Mouse (Mus musculus) liver, adult 2 months (tissue): ENCODE results near the gene Lrrc41.

ENCODE experiments used
- CTCF ChIP-seq: fragments of 200-500 bp; IDR thresholded peaks from 2 replicates; pipeline ENCODE4 v1.5.1; 2011; ENCODE audit warnings: low read depth, low read length, control low read depth
- POLR2A ChIP-seq: fragments of 200-500 bp; IDR thresholded peaks from 2 replicates; pipeline ENCODE4 v1.6.1; 2011; ENCODE audit warnings: low read length, control low read depth; ENCODE audit not compliant: insufficient read depth; ENCODE audit errors: extremely low read depth

- TF ChIP-seq CTCF: no peak
- TF ChIP-seq POLR2A: no peak
These were observed 5.0 kb upstream of the Lrrc41 start for GRCm38 (mm10) chr4:116070116-116070515.
